Mouse (Mus musculus): ENCODE data around the gene Matn4. TPM values are rescaled to one million over a fixed set of nuclear protein-coding genes. Genes with fewer than 3 reads are reported as not detected.

Gene Matn4
- polyA plus RNA-seq, 1 experiment = 1.4 TPM

- 12% methylated on average over 18 of the region's 18 CpGs for WGBS
Observed at GRCm38 (mm10) chr2:164385927-164386763, 18.8 kb downstream of the Matn4 start.

GRCm38 (mm10) chr2:164383656-164384399 lies 21.1 kb downstream of the Matn4 start:
- no peak overlapping the region for H3K4me3 ChIP-seq (ENCODE audit: insufficient read depth, low read depth, low read length)
- no peaks in the 10 kb centered on the region for H3K36me3 ChIP-seq (ENCODE audit: control insufficient read depth, insufficient read depth, low read length)
- no peak overlapping the region for H3K27ac ChIP-seq (ENCODE audit: insufficient read depth, low read depth, low read length)
- H3K27me3 ChIP-seq (replicated peaks; ENCODE audit: control insufficient read depth, insufficient read depth, low read length) = peaks cover 2% of the 10 kb centered on the region; the same call in 1 of the 2 replicates
- TF ChIP-seq CTCF (conservative IDR thresholded peaks at IDR 0.05; ENCODE audit: insufficient read depth, insufficient read length, low read depth, low read length) (no peak), POLR2A (IDR thresholded peaks at IDR 0.05; ENCODE audit: low read depth, low read length) (no peak)
- no peaks in the 10 kb centered on the region for H3K4me1 ChIP-seq (ENCODE audit: control insufficient read depth, insufficient read depth, low read length)
- DNase-seq = no peak
- WGBS = 43% methylated on average over 11 of the region's 11 CpGs

More at GRCm38 (mm10) chr2:164385927-164386763, 18.8 kb downstream of the Matn4 start:
- Histone ChIP-seq H3K27ac (ENCODE audit: insufficient read depth, low read depth, low read length) (no peak overlapping the region), H3K4me3 (ENCODE audit: insufficient read depth, low read depth, low read length) (no peak overlapping the region), H3K4me1 (ENCODE audit: control insufficient read depth, insufficient read depth, low read length) (no peaks in the 10 kb centered on the region), H3K27me3 (replicated peaks; ENCODE audit: control insufficient read depth, insufficient read depth, low read length) (peaks cover 4% of the 10 kb centered on the region; the same call in 1 of the 2 replicates), H3K36me3 (ENCODE audit: control insufficient read depth, insufficient read depth, low read length) (no peaks in the 10 kb centered on the region)
- DNase-seq = no peak
- TF ChIP-seq POLR2A (IDR thresholded peaks at IDR 0.05; ENCODE audit: low read depth, low read length) (no peak), CTCF (conservative IDR thresholded peaks at IDR 0.05; ENCODE audit: insufficient read depth, insufficient read length, low read depth, low read length) (no peak)

GRCm38 (mm10) chr2:164382971-164383370 lies 22.0 kb downstream of the Matn4 start:
- TF ChIP-seq CTCF (conservative IDR thresholded peaks at IDR 0.05; ENCODE audit: insufficient read depth, insufficient read length, low read depth, low read length) (no peak), POLR2A (IDR thresholded peaks at IDR 0.05; ENCODE audit: low read depth, low read length) (no peak)
- H3K4me1 ChIP-seq (ENCODE audit: control insufficient read depth, insufficient read depth, low read length) = no peaks in the 10 kb centered on the region
- no peak for DNase-seq
- no peak overlapping the region for H3K27ac ChIP-seq (ENCODE audit: insufficient read depth, low read depth, low read length)
- H3K36me3 ChIP-seq (ENCODE audit: control insufficient read depth, insufficient read depth, low read length) = no peaks in the 10 kb centered on the region
- H3K27me3 ChIP-seq (replicated peaks; ENCODE audit: control insufficient read depth, insufficient read depth, low read length) = no peaks in the 10 kb centered on the region
- WGBS = 62% methylated on average over 3 of the region's 3 CpGs
- H3K4me3 ChIP-seq (ENCODE audit: insufficient read depth, low read depth, low read length) = no peak overlapping the region

GRCm38 (mm10) chr2:164381726-164382125 lies 23.2 kb downstream of the Matn4 start:
- H3K4me1 ChIP-seq (ENCODE audit: control insufficient read depth, insufficient read depth, low read length) = no peaks in the 10 kb centered on the region
- no peak overlapping the region for H3K27ac ChIP-seq (ENCODE audit: insufficient read depth, low read depth, low read length)
- WGBS = 82% methylated on average over 8 of the region's 8 CpGs
- DNase-seq = no peak
- H3K36me3 ChIP-seq (ENCODE audit: control insufficient read depth, insufficient read depth, low read length) = no peaks in the 10 kb centered on the region
- no peaks in the 10 kb centered on the region for H3K27me3 ChIP-seq (replicated peaks; ENCODE audit: control insufficient read depth, insufficient read depth, low read length)
- H3K4me3 ChIP-seq (ENCODE audit: insufficient read depth, low read depth, low read length) = no peak overlapping the region
- TF ChIP-seq POLR2A (IDR thresholded peaks at IDR 0.05; ENCODE audit: low read depth, low read length) (no peak), CTCF (conservative IDR thresholded peaks at IDR 0.05; ENCODE audit: insufficient read depth, insufficient read length, low read depth, low read length) (0 out of 2 replicates have a peak, but pooled peaks have one; percentile 3)

GRCm38 (mm10) chr2:164377478-164378426 lies 27.2 kb downstream of the Matn4 start:
- no peak for DNase-seq
- TF ChIP-seq CTCF (conservative IDR thresholded peaks at IDR 0.05; ENCODE audit: insufficient read depth, insufficient read length, low read depth, low read length) (no peak), POLR2A (IDR thresholded peaks at IDR 0.05; ENCODE audit: low read depth, low read length) (no peak)
- H3K4me1 ChIP-seq (ENCODE audit: control insufficient read depth, insufficient read depth, low read length) = no peaks in the 10 kb centered on the region
- H3K27ac ChIP-seq (ENCODE audit: insufficient read depth, low read depth, low read length) = no peak overlapping the region
- no peak overlapping the region for H3K4me3 ChIP-seq (ENCODE audit: insufficient read depth, low read depth, low read length)
- no peaks in the 10 kb centered on the region for H3K36me3 ChIP-seq (ENCODE audit: control insufficient read depth, insufficient read depth, low read length)
- WGBS = 74% methylated on average over 15 of the region's 15 CpGs
- no peaks in the 10 kb centered on the region for H3K27me3 ChIP-seq (replicated peaks; ENCODE audit: control insufficient read depth, insufficient read depth, low read length)

GRCm38 (mm10) chr2:164373187-164373586 lies 31.8 kb downstream of the Matn4 start:
- no peaks in the 10 kb centered on the region for H3K36me3 ChIP-seq (ENCODE audit: control insufficient read depth, insufficient read depth, low read length)
- no peak for TF ChIP-seq POLR2A (IDR thresholded peaks at IDR 0.05; ENCODE audit: low read depth, low read length)
- no peak for TF ChIP-seq CTCF (conservative IDR thresholded peaks at IDR 0.05; ENCODE audit: insufficient read depth, insufficient read length, low read depth, low read length)
- DNase-seq = no peak
- no peaks in the 10 kb centered on the region for H3K27me3 ChIP-seq (replicated peaks; ENCODE audit: control insufficient read depth, insufficient read depth, low read length)
- no peak overlapping the region for H3K27ac ChIP-seq (ENCODE audit: insufficient read depth, low read depth, low read length)
- H3K4me1 ChIP-seq (ENCODE audit: control insufficient read depth, insufficient read depth, low read length) = no peaks in the 10 kb centered on the region
- 34% methylated on average over 4 of the region's 4 CpGs for WGBS
- no peak overlapping the region for H3K4me3 ChIP-seq (ENCODE audit: insufficient read depth, low read depth, low read length)

Measured in kidney, adult 2 months (tissue).